Mouse (Mus musculus) adrenal gland, postnatal 14 days (tissue): ENCODE data around the gene Baz2b. TPM values are rescaled to one million over a fixed set of nuclear protein-coding genes. Genes with fewer than 3 reads are reported as not detected.

Experiments used
- DNase-seq: peaks from one replicate; pipeline ENCODE4 v3.0.0; 2021; ENCODE audit warnings: mixed read lengths
- total RNA-seq: library from RNA; stranded (reverse); gene quantifications from 2 replicates; pipeline ENCODE4 v1.2.3, GENCODE M21; 2021

Baz2b gene
- total RNA-seq, 1 experiment from 2014 or later: 79.7 TPM

DNA sequence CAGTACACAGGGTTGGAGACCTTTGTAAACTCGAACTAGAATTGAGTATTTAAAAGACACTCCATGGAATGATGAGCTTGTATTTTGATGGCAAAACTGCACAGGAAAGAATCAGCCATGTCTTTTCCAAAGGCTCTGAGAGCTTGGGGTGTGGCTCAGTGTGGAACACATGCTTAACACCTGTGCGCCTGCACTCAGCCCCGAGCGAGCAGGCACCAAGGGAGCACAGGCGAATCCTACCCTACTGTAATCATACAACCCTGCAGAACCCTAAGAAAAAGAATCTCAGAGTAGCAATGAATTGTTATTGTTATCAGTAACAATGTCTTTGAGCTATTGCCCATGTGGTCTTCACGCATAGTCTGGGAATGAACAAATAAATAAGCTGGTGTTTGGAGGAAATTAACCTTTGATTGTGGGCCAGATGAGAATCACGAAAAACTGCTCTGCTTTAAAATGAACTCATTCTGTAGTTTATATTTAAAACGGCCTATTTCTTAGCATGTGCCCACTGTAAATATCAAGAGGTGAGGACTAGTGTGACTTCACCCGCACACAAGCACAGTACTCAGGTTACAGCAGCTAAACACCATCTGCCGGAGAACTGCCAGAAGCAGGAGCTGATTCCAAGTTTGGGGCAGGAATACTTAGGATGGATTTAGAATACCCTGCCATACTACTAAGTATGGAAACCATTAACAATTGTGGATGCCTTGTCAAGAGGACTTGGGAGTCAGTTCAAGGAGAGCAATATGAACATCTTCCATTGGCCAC, 77.2 kb downstream of the Baz2b start:
- DNase-seq: no peak

DNA sequence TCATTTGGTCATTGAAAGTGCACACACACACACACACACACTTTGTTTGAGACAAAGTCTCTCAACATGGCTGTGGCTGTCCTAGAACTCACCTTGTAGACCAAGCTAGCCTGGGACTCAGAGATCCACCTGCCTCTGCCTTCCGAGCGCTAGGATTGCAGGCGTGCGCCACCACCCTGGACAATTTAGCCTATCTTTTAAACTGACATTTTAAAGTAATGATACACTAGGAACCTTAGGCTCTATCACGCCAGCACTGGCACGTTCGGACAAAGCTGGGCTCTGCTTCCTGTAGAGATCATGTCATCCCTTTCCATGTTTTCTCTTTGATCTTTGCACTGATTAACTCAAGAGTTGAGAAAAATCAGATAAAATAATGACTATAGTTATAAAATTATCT, 81.0 kb downstream of the Baz2b start:
- no peak for DNase-seq

DNA sequence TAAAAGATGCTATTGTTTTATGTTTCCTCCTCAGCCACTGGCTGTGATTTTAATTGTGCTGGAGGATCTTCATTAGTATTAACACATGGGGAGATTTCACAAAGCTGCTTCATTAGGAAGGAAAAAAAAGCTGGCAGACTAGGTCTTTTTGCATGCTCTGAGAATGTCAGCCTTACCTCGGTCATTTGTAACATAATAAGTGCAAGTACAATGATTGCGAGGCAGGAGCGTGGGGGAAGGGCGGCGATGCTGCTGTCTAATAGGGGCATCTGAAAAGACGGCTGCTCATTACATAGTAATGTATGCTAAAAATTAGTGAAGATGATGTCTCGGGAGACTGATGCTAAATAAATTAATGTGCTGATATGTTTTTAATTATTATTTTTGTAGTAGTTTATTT, 82.8 kb downstream of the Baz2b start:
- DNase-seq: peak; percentile 16

DNA sequence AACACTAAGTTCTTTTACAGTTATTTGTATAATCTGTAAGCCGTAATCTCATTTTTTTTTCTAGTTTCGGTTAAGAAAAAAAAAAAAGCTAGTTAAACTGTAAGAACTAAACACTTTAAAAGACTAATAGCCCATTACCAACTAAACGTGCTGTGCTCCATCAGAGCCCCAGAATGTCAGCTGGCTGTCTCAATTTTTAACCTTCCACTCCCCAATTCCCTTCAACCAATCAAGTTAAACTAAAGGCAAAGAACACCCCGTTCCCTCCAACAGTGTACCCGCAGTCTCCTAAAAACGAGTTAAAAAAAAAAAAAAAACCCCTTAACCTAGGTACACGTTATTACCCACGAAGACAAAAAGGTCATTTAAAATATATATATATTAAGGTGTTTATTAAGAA, 83.3 kb downstream of the Baz2b start:
- DNase-seq: no peak

DNA sequence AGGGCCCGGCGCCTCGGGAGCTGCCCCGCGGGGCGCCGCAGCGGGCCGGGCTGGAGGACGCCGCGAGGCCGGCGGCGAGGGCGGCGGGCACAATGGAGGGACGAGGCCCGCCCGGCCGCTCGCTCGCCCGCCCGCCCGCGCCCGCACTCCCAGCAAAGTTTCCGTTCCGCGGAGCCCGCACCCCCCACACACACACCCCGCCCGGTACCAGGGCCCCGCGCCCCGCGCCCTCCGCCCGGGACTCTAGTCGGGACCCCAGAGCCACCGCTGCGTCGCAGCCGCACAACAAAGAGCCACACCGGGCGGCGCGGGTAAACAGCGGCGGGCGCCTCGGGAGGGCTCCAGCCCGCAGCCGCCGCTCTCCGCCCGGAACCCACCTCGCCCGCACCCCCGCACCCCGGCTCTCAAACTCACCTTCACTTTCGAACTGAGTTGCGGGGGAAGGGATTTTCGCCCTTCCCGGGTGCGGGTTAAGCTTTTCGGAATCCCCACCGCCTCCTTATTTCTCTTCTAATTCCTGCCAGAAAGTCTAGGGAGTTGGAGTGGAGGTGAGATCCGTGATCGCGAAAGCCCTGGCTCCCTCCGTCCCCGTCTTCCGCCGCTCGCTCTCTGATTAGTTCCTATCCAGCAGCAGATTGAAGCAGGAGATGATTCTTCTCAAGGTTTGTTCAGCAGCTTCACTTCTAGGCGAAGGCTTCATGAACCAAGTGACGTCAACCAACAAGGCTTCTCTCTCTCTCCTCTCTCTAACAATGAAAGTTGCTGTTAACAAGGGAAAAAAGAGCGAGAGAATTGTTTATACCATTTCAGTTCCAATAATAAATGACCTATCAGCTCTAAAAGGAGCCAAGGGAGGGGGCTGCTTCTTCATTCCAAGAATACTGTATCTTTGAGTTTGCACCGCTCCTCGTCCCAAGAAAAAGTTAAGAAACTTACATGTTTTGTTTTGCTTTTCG, 84.3 kb downstream of the Baz2b start:
- peak; percentile 77 for DNase-seq

DNA sequence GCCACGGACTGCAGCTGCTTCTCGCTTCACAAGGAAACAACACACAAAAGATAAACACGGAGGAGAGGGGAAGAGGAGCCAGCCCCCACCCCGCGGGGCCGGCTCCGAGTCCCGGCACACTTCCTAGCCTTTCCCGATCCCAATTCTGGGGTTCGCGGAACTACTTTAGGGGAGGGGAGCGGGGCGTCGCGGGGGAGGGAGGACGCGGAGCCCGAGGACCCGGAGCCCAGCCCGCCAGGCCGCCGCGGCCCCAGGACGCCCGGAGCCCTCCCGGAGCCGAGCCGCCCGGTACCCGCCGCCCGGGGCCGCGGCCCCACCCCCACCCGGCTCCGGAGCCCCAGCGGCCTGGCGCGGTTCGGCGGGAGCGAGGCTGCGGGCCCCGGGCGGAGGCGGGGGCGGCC, 85.0 kb downstream of the Baz2b start:
- DNase-seq: peak; percentile 77

DNA sequence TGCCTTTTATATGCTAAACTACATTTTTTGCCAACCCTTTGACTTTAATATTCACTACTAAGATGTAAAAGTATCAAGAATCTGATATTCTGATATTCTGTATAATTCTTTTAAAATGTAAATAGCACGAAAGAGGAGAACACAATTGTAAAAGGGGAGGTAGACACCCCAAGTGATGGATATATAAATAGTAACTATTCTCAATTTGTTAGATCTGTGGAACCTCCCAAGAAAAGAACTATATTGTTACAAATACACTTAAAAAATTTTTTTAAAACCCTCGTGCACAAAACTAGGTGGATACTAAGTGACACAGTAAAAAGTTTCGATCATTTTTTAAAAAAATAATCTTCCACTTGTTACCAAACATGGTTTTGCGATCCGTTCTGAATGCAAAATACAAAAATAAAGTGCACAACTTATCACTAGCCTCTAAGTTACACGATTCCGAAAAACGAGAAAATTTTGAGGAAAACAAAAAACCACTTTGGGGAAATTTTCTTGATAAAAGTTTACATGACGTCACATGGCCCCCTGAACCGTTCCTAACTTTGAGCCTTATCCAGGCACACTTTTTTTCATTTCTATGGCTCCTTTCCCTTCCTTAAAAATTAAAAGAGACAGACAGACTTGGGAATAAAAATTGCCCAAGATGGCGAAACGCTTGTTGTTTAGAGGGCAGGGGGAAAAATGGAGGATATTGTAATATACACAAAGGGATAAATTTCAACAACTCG, 85.6 kb downstream of the Baz2b start:
- DNase-seq: no peak

DNA sequence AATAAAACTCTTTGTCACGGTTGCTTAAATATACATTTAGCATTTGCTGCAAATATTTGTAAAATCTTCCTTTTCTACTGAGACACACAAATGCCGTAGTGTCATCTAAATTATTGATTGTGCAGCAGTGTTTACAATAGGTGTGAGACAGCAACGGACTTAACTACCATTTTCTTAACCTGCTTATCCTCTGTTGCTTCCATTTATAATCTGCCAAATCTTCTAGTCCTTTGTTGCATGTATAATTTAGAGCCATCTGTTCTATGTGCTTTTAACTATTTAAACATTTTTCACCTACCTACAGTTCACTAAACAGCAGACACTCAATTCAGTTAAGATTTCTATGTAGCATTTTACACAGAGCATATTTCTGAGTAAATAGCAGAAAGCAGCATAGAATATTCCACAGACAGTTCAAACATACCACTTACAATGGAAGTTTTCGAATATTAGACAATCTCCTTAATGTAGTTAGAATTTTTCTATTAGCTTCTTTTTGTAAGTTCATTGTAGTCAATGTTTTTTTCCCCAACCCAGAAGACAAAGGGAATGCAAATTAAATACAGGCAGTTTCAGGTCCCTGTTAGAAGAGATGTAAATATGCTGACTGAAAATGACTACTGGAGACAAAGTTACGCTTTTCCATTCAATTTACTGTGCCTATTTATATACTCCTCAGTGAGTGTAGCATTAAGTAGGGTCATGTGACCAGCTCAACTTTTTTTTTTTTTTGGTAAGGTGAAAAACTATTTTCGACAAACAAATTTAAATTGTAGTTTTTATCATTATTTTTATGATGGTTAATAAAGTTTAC, 86.4 kb downstream of the Baz2b start:
- no peak for DNase-seq

DNA sequence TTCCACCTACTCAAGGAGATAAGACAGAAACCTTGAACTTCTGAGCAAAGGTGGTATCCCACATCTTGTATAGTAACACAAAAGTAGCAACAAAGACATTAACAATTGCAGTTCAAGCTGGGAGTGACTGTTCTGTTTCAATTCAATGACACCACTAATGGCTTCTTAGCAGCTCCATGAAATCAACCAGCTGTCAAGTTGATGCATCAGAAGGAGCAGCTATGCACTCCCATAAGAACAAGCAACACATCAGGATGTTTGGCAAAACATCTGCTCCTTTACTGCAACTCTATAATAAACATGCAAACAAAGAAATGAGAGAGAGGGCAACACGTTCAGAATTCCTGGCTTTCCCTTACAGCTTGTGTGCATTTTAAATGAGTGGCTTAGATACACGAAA, 87.5 kb downstream of the Baz2b start:
- DNase-seq: no peak

DNA sequence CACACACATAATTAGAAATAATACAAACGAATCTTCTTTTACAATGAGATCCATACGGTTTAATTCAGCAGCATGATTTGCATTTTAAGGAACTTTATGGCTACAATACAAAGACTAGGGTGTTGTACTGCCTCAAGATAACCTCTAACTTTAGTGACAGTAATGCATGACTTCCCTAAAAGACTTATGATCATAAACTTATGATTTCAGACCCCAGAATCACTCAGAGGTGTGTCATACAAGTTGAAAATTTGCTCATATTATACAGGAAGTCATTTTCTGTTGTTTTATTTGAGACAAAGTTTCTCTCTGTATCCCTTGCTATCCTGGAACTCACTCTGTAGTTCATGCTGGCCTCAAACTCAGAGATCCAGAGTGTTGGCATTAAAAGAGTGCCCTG, 89.0 kb downstream of the Baz2b start:
- DNase-seq: no peak

DNA sequence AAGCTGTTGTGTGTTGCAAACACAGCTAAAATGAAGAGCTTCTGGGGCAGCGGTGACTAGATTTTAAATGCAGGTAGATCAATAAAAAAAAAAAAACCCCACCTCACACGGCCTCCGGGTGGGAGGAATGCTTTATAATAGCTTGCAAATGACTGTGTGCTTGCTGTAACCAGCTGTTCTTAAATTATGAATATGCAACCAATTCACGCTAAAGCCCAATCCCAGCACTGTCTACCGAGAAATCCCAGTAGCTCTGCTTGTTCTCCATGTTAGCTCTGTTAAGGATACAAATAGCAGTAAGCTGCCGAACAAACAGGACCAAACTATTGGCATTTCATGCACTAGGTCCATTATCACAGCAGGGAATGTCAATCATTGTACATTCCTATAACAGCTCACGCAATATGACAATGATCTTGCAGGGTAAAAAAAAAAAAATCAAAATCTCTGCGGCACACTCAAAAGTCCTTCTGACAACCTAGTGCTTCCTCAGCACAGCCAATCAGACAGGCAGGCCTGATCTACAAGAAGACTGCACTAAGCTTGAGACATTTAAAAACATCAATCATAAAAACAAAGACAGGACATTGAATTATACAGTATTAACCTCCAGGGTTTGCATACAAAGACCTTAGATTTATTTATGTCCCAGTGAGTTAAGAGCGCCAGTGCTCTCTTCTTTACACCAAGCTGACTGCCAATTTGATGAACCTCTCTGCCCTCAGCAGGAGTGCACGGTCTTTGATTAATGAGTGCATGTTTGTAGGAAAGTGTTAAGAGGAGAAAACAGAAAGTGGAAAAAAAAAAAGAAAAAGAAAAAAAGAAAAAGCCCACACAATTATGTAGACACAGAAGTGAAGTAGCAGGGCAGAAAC, 90.7 kb downstream of the Baz2b start:
- DNase-seq: no peak

DNA sequence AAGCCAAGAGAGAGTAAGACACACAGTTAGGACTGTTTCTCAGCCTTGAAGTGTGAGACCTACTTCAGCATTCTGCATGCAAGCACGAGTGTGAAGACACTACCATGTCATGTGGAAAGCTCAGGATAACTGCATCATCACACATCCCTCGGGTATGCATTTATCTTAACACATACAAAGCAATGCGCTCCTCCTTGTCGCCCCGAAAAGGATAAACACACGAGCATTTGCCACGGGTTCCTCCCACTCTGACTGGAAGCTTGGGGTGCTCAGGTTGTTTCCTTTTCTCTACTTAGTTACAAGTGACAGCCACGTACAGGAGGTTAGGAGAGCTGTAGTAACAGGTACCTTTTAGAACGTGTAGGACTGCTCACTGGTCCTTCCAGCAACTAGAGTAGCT, 91.8 kb downstream of the Baz2b start:
- no peak for DNase-seq

DNA sequence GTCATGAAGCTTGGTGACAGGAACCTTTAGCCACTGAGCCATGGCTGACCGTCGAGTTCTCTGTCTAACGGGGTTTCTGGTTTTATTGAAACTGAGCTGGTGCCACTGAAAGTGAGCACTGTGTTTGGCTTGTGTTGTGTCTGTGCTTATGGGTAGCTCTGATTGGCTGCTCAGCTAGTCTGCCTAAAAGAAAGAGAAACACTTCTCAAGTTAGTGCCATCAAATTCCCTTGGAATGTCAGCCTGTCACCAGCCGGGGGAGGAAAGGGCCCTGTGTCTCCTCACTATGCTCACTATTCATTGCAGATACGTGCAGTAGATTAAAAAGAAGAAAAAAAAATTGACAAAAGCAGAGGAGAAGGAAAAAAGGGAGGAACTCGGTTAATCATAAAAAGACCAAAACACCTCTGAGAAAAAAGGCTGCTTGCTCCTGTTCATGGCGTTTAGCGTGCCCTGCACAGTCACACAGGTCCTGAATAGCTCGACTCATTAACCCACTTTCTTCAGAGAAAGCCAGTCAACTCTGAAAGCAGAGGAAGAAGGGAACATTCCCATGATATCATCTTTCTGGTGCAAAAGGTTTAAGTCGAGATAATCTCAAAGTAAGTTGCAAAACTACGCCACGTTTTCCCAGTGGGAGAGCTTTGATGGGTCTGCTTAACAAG, 93.6 kb downstream of the Baz2b start:
- no peak for DNase-seq

DNA sequence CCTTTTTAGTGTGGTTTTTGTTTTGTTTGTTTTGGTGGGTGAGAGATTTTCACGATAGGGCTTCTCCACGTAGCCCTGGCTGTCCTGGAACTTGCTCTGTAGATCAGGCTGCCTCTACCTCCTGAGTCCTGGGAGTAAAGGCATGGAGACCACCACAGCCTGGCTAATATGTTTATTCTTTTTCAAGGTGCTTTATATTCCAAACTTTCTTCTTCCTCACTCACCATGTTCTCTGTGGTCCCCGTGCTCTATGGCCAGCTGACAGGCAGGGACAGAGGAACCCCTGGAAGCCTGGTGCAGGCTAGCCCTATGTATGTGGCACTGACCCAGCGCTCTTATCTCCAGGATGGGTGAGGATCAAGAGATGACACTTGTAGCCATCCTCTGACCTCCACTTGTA, 94.7 kb downstream of the Baz2b start:
- DNase-seq: no peak

DNA sequence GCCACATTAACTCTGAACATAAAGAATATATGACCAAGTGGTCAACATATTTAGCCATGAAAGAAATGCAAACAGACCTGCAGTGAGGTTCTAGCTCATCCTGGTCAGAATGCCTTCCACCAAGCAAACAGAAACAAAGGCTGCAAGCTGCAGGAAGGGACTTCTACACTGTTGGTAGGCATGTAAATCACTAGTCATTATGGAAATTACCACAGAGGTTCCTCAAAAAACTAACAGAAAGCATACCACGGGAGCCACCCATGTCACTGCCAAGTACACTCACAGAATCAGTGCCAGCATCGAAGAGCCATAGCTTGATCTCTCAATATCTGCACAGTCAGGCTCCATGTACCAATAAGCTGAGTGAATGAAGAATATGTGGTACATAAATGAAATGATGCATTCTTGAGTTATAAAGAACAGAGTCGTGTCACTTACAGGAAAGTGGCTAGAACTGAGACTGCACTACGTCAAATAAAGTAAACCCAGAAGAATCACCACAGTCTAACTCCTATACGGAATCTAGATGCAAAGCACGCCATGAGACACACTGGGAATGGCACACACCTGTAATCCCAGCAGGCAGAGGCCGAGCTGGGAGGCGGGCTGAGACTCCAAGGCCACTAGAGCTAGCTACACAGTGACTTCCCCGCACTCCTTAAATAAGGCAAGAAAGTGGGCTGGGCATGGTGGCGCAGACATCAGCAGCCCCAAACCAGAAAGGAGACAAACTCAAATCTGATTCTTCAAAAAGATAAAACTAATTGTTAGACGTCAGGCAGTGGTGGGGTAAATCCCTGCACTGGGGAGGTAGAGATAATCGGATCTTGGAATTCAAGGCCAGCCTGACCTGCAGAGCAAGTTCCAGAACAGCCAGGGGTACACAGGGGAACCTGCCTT, 95.7 kb downstream of the Baz2b start:
- no peak for DNase-seq

DNA sequence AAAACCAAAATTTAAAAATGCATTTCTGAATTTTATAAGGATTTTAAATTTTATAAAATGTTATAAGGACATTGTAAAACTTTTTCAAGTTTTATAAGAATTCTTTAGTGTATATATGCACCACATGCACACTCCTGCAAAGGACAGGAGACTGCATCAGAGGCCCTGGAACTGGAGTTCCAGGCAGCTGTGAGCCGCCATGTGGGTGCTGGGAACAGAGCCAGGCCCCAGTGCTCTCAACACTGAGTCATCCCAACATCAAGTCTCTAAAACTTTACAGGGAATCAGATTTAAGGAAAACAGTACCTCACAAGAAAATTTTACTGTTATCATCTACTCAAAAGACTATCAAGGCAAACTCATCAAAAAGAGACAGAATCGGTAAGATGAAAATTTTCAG, 97.5 kb downstream of the Baz2b start:
- no peak for DNase-seq

DNA sequence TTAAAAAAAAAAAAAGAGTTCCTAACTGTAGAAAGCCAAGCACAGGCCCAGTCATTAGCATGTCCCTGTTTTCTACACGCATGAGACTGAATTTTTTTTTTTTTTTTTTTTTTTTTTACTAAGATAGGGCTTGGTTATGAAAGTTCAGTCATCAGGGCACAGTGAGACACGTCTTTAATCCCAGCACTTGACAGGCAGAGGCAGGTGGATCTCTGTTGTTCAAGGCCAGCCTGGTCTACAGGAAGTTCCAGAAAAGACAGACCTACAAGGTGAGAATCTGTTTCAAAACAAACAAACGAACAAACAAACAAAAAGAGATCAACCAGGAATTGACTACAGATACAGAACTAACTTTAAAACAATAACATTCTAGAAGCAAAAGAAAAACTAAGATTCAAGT, 100.6 kb downstream of the Baz2b start:
- no peak for DNase-seq

DNA sequence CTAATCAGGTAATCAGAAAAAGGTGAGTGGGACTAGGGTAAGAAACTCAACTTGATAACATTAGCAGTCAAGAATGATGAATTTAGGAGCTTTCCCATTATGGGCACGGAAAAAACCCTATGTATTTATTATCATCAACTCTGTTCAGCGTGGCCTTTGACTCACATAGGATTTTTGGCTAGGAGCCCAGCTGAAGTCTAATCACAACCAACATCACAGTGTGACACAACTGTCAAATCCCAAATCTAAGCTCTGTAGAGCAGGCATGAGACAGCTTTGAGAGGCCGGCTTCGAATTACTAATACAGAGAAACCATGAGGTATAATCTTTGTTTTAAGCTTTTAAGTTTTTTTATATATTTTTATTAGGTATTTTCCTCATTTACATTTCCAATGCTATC, 113.0 kb downstream of the Baz2b start:
- DNase-seq: peak; percentile 46

DNA sequence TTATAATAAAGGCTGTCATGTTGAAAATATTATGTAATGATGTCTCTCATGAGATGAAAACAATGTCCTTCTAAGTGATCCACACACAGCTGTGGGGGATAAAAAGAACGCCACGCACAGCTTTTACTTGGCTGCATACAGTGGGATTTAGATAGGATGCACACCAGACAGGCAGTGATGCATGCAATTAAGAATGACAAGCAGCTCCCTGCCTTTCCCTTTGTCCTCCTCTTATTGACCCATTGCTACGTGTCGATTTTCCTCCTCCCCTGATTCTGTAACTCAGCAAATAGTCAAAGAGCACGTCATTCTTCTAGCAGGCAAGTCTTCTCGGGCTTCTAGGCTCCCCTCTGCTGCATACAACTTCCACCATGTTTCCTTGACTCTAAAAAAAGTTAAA, 119.4 kb downstream of the Baz2b start:
- DNase-seq: no peak
